Mouse (Mus musculus): ENCODE data around the gene Ric8b. TPM values are rescaled to one million over a fixed set of nuclear protein-coding genes. Genes with fewer than 3 reads are reported as not detected.

The Ric8b gene
- polyA plus RNA-seq, 1 experiment from 2014 or later, result 43.0 TPM

DNA sequence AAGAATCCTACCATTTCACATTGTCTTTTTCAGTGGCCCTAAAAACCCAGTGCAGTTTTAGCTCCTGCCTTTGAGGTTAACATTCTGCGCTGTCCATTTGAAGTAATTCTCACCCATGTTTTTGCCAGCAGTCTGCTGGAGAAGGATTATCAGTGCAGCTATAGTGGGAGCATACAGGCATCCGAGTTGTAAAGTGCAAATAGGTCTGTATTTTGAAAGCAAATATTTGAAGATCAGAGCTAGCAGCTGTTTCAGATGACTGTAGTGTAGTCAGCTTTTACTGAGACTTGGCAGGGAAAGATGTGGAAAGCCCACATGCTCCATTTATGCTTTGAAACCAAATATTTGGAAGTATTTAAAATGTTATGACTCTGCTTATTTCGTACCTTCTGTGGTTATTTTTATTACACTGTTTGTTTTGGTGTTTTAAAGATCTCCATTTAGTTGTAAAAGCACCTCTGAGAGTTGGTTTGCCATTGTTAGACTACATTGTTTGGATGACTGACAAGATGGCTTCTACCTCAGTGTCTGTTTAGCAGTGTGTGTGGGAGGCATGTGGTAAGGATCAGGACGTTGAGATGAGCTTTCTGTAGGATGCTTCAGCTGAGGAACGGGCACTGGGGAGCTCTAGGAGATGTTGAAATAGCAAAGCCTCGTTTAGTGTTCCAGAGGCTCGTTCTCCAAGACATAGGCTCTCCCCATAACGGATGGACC is 31.7 kb downstream of the Ric8b start:
- Histone ChIP-seq H3K9me3 (ENCODE audit: control insufficient read depth, low read length) (no peaks in the 10 kb centered on the region), H3K4me3 (ENCODE audit: low read length) (no peak overlapping the region), H3K36me3 (ENCODE audit: control insufficient read depth, insufficient read depth, low read length) (peaks cover 16% of the 10 kb centered on the region), H3K4me2 (ENCODE audit: low read length) (no peak overlapping the region), H3K4me1 (ENCODE audit: control insufficient read depth, insufficient read depth, low read depth, low read length) (no peaks in the 10 kb centered on the region), H3K9ac (ENCODE audit: low read depth, low read length) (no peak overlapping the region), H3K27me3 (replicated peaks; ENCODE audit: control insufficient read depth, insufficient read depth, low read length) (no peaks in the 10 kb centered on the region), H3K27ac (ENCODE audit: low read depth, low read length) (no peak overlapping the region)
- no peak for ATAC-seq
- WGBS, result 66% methylated on average over 8 of the region's 8 CpGs

DNA sequence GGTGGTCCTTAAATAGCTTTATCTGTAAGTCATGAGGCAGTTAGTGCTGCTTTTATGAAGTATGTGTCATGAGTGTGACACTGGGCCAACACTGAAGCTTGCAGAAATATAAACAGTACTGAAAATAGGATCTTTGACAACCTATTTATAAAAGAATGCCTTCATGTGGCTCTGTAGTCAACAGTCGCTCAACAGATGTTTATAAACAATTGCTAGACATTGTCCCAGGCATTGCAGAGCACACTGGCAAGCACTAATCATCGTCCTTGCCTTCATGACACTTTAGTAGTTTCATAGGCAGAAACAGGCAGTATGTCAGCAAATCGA is 32.2 kb downstream of the Ric8b start:
- Histone ChIP-seq H3K4me1 (ENCODE audit: control insufficient read depth, insufficient read depth, low read depth, low read length) (no peaks in the 10 kb centered on the region), H3K27ac (ENCODE audit: low read depth, low read length) (no peak overlapping the region), H3K4me3 (ENCODE audit: low read length) (no peak overlapping the region), H3K27me3 (replicated peaks; ENCODE audit: control insufficient read depth, insufficient read depth, low read length) (no peaks in the 10 kb centered on the region), H3K36me3 (ENCODE audit: control insufficient read depth, insufficient read depth, low read length) (peaks cover 16% of the 10 kb centered on the region), H3K9ac (ENCODE audit: low read depth, low read length) (no peak overlapping the region), H3K4me2 (ENCODE audit: low read length) (no peak overlapping the region), H3K9me3 (ENCODE audit: control insufficient read depth, low read length) (no peaks in the 10 kb centered on the region)
- ATAC-seq, result no peak
- WGBS, result 82% methylated on average over 3 of the region's 3 CpGs

DNA sequence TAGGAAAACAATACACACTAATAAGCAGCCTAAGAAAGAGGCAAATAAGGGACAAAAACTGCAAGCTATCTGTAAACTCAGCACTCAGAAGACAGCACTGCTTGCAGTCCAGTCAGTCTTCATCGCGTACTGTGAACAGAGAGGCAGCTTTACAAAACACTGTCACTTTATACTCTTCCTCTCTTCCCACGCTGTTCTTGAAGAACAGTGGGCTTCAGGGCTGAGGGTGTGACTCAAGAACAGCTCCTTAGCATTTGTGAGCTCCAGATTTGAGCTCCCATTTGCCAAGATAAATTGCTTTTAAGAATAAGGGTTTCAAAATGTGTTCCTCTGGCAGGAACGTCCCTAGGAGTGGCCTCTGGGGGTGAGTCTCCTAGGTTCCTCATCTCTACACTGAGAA is 33.0 kb downstream of the Ric8b start:
- 72% methylated on average over 4 of the region's 4 CpGs for WGBS
- Histone ChIP-seq H3K36me3 (ENCODE audit: control insufficient read depth, insufficient read depth, low read length) (peaks cover 16% of the 10 kb centered on the region), H3K9ac (ENCODE audit: low read depth, low read length) (no peak overlapping the region), H3K27me3 (replicated peaks; ENCODE audit: control insufficient read depth, insufficient read depth, low read length) (no peaks in the 10 kb centered on the region), H3K4me3 (ENCODE audit: low read length) (no peak overlapping the region), H3K4me1 (ENCODE audit: control insufficient read depth, insufficient read depth, low read depth, low read length) (no peaks in the 10 kb centered on the region), H3K9me3 (ENCODE audit: control insufficient read depth, low read length) (no peaks in the 10 kb centered on the region), H3K27ac (ENCODE audit: low read depth, low read length) (no peak overlapping the region), H3K4me2 (ENCODE audit: low read length) (no peak overlapping the region)
- no peak for ATAC-seq

DNA sequence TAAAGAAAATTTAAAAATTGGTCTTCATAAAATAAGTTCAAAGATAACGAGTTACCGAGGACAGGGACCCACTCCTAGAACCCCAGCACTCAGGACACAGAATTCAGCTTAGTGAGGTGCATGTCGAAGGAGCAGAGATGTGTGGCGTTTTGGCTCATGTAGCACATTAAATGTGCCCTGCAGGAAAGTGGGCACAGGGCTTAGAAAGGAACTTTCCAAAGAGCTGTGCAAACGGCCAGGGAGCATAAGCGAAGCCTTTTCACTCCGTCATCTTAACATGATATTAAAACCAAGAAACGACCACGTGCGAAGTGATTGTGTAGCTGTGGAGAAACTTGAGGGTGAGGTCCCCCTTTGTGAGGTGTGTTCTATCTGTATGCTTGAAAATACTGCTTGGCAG is 36.8 kb downstream of the Ric8b start:
- Histone ChIP-seq H3K36me3 (ENCODE audit: control insufficient read depth, insufficient read depth, low read length) (peaks cover 3% of the 10 kb centered on the region), H3K9me3 (ENCODE audit: control insufficient read depth, low read length) (no peaks in the 10 kb centered on the region), H3K27me3 (replicated peaks; ENCODE audit: control insufficient read depth, insufficient read depth, low read length) (no peaks in the 10 kb centered on the region), H3K4me2 (ENCODE audit: low read length) (no peak overlapping the region), H3K9ac (ENCODE audit: low read depth, low read length) (no peak overlapping the region), H3K4me1 (ENCODE audit: control insufficient read depth, insufficient read depth, low read depth, low read length) (no peaks in the 10 kb centered on the region), H3K4me3 (ENCODE audit: low read length) (no peak overlapping the region), H3K27ac (ENCODE audit: low read depth, low read length) (no peak overlapping the region)
- WGBS, result 94% methylated on average over 10 of the region's 10 CpGs
- no peak for ATAC-seq

DNA sequence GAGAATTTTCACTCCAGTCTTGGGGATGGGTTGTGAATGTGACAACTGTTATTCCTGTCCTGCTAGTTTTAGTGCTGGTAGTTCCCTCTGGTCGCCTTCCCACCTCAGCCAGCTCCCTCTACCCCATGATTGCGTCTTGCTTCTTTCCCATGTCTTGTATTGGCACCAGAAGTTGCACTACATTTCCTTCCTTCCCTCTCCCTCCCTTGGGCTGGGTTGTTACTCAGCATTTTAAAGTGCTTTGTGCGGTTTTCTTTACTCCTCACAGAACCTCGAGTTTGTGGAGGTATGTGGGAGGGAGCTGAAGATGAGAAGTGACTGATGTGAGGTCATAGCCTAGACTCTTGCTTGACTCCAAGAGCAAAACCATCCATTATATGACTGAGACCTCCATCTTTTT is 38.8 kb downstream of the Ric8b start:
- Histone ChIP-seq H3K27me3 (replicated peaks; ENCODE audit: control insufficient read depth, insufficient read depth, low read length) (no peaks in the 10 kb centered on the region), H3K27ac (ENCODE audit: low read depth, low read length) (no peak overlapping the region), H3K36me3 (ENCODE audit: control insufficient read depth, insufficient read depth, low read length) (peaks cover 6% of the 10 kb centered on the region), H3K4me2 (ENCODE audit: low read length) (no peak overlapping the region), H3K9ac (ENCODE audit: low read depth, low read length) (no peak overlapping the region), H3K4me1 (ENCODE audit: control insufficient read depth, insufficient read depth, low read depth, low read length) (no peaks in the 10 kb centered on the region), H3K4me3 (ENCODE audit: low read length) (no peak overlapping the region), H3K9me3 (ENCODE audit: control insufficient read depth, low read length) (no peaks in the 10 kb centered on the region)
- WGBS, result 81% methylated on average over 4 of the region's 4 CpGs
- ATAC-seq, result no peak

DNA sequence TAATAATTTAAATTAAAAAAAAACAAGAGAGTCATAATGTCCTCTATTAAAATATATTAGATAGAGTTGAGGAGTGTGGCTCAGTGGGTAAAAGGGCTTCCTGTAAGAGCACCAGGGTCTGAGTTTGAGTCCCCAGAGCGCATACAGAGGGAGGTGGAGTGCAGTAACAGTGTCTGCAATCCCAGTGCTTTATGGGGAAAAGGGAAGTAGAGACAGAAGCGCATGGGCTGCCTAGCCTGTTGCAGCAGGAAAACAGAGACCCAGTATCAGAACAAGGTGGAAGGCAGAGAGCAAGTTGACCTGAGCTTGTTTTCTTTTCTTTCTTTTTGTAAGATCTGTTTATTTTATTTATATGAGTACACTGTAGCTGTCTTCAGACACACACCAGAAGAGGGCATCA is 41.2 kb downstream of the Ric8b start:
- 100% methylated on average over 2 of the region's 2 CpGs for WGBS
- H3K9me3 ChIP-seq (ENCODE audit: control insufficient read depth, low read length), result no peaks in the 10 kb centered on the region
- no peak overlapping the region for H3K27ac ChIP-seq (ENCODE audit: low read depth, low read length)
- no peak overlapping the region for H3K4me2 ChIP-seq (ENCODE audit: low read length)
- no peak overlapping the region for H3K9ac ChIP-seq (ENCODE audit: low read depth, low read length)
- peaks cover 6% of the 10 kb centered on the region; the same call in 1 of the 2 replicates for H3K4me1 ChIP-seq (ENCODE audit: control insufficient read depth, insufficient read depth, low read depth, low read length)
- ATAC-seq, result no peak
- no peaks in the 10 kb centered on the region for H3K27me3 ChIP-seq (replicated peaks; ENCODE audit: control insufficient read depth, insufficient read depth, low read length)
- H3K4me3 ChIP-seq (ENCODE audit: low read length), result no peak overlapping the region
- peaks cover 6% of the 10 kb centered on the region for H3K36me3 ChIP-seq (ENCODE audit: control insufficient read depth, insufficient read depth, low read length)

DNA sequence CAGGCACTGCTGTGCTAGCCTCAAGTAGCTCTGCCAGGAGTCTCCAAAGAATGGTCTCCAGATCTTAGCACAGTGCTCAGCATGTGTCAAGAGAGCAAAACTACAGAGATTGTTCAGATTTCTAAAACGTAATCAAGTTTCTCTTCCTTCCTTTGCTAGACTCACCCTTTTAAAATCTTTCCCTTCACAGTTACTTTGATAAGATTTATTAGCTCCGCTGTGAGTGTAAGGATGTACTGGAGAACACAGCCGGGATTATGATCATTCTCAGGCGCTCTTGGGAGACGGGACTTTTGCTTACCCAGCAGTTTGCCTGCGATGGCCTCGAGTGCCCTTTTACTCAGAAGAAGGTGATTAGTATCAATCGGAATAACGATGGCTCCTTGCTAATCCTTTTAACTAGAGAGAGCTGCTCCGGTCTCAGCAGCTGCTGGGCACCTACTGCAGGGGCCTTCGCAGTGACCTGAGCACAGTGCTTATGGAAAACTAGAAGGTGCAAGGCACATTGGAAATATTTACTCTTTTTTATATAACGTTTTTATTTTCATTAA is 43.0 kb downstream of the Ric8b start:
- H3K4me1 ChIP-seq (ENCODE audit: control insufficient read depth, insufficient read depth, low read depth, low read length), result peaks cover 6% of the 10 kb centered on the region; the same call in 1 of the 2 replicates
- no peak overlapping the region for H3K4me2 ChIP-seq (ENCODE audit: low read length)
- no peak for ATAC-seq
- no peak overlapping the region for H3K4me3 ChIP-seq (ENCODE audit: low read length)
- no peaks in the 10 kb centered on the region for H3K9me3 ChIP-seq (ENCODE audit: control insufficient read depth, low read length)
- 60% methylated on average over 12 of the region's 12 CpGs for WGBS
- no peak overlapping the region for H3K27ac ChIP-seq (ENCODE audit: low read depth, low read length)
- peaks cover 6% of the 10 kb centered on the region for H3K36me3 ChIP-seq (ENCODE audit: control insufficient read depth, insufficient read depth, low read length)
- H3K27me3 ChIP-seq (replicated peaks; ENCODE audit: control insufficient read depth, insufficient read depth, low read length), result no peaks in the 10 kb centered on the region
- H3K9ac ChIP-seq (ENCODE audit: low read depth, low read length), result no peak overlapping the region

DNA sequence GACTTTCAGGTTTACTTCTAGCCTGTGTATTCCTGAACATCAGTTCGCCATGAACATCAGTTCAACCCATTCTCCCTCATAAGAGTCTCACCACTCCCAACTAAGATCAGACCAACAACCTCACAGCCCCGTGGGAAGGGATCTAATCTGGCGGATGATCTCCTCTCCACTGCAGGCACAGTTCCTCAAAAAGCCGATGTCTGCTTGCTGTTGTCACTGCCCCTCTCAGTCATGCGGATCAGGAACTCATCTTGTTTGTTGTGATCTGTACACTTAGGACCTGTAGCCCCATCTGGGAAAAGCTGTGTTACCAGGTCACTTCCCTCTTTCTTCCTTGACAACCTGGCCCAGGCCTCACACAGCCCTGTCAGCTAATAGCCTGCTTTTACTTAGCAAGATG is 45.7 kb downstream of the Ric8b start:
- peaks cover 16% of the 10 kb centered on the region for H3K4me1 ChIP-seq (ENCODE audit: control insufficient read depth, insufficient read depth, low read depth, low read length)
- H3K27me3 ChIP-seq (replicated peaks; ENCODE audit: control insufficient read depth, insufficient read depth, low read length), result no peaks in the 10 kb centered on the region
- H3K4me3 ChIP-seq (ENCODE audit: low read length), result no peak overlapping the region
- no peak overlapping the region for H3K9ac ChIP-seq (ENCODE audit: low read depth, low read length)
- H3K27ac ChIP-seq (ENCODE audit: low read depth, low read length), result peak overlapping the region; percentile 27; the same call in 1 of the 2 replicates
- H3K9me3 ChIP-seq (ENCODE audit: control insufficient read depth, low read length), result no peaks in the 10 kb centered on the region
- no peak overlapping the region for H3K4me2 ChIP-seq (ENCODE audit: low read length)
- no peak for ATAC-seq
- peaks cover 6% of the 10 kb centered on the region for H3K36me3 ChIP-seq (ENCODE audit: control insufficient read depth, insufficient read depth, low read length)
- WGBS, result 77% methylated on average over 5 of the region's 5 CpGs

DNA sequence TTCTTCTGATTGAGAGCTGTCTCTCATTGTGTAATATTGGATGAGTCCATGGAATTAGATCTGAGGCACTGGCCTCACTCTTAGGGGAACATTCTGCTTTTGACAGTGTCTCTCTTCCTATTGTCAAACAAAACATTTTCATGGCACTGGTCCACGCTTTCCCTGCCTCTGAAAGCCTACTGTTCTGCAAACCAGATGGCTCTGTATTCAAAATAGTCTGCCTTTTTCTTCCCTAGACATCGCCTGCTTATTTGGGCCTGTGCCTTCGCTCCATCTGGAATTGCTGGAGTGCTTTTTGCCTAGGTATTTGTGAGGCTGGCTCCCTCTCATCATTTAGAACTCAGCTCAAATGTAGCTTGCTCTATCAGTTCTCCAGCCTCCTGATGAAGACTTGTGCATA is 46.3 kb downstream of the Ric8b start:
- H3K27me3 ChIP-seq (replicated peaks; ENCODE audit: control insufficient read depth, insufficient read depth, low read length), result no peaks in the 10 kb centered on the region
- H3K27ac ChIP-seq (ENCODE audit: low read depth, low read length), result peak overlapping the region; percentile 27; the same call in 1 of the 2 replicates
- H3K4me3 ChIP-seq (ENCODE audit: low read length), result no peak overlapping the region
- H3K4me1 ChIP-seq (ENCODE audit: control insufficient read depth, insufficient read depth, low read depth, low read length), result peaks cover 20% of the 10 kb centered on the region
- peaks cover 6% of the 10 kb centered on the region for H3K36me3 ChIP-seq (ENCODE audit: control insufficient read depth, insufficient read depth, low read length)
- no peaks in the 10 kb centered on the region for H3K9me3 ChIP-seq (ENCODE audit: control insufficient read depth, low read length)
- H3K9ac ChIP-seq (ENCODE audit: low read depth, low read length), result no peak overlapping the region
- H3K4me2 ChIP-seq (ENCODE audit: low read length), result no peak overlapping the region
- WGBS, result 42% methylated on average over 3 of the region's 3 CpGs
- ATAC-seq, result no peak
